Mouse (Mus musculus) kidney, postnatal 25 days (tissue): ENCODE measurements at regions not wholly inside any gene's neighbourhood (a gene's known extent, or its start where the extent isn't known, plus 50 kb on each side); places are given as distances from the start of the nearest gene placed in this dataset.

Source experiments
- DNase-seq, 2 experiments: peaks; one replicate each; pipeline ENCODE4 v3.0.0; 2021; ENCODE audit warnings: mixed read lengths in 2 of 2

- DNase-seq, result no peak
Observed at GRCm38 (mm10) chr6:51754239-51754681, 230.6 kb downstream of the Snx10 start.

GRCm38 (mm10) chr6:51757131-51757530 lies 233.4 kb downstream of the Snx10 start:
- DNase-seq, result no peak

- no peak for DNase-seq
Observed at GRCm38 (mm10) chr6:51757746-51758145, 234.0 kb downstream of the Snx10 start.

DNA sequence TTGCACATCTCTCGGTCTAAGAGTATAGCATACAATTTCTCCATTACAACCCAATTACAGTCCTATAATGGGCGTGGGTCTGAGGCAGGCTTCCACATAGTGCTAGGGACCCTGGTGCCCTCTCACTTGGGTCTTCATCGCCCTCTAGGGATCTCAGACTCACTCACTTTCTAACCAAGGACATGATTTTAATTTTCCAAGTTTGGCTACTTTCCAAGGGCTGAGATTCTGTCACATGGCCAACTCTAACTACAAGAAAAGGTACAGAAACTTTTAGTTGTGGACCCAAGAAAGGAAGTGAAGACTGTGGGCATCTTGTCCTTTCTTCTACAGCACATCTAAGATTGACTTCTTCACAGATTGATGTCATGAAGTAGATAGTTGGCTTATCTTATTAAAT lies 235.1 kb downstream of the Snx10 start:
- DNase-seq, result no peak

DNA sequence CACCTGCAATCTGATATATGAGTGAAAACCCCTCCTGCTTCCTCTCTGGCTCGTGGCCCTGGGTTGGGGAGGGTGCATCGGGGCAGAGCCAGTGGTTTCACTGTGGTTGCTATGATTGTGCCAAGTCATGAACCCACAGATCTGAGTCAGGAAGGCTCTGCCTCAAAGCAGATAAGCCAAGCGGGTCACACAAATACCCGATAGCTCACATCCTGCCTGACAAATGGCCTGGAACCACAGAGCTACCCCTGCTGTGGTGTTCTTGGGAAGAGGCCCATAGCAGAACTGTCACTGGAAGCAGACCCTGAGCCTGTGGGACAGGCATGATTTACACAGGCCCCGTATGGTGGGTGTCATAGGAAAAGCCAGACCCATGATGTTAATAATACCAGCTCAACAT lies 236.7 kb downstream of the Snx10 start:
- peak in 1 of 2 experiments; percentile 53 for DNase-seq

DNA sequence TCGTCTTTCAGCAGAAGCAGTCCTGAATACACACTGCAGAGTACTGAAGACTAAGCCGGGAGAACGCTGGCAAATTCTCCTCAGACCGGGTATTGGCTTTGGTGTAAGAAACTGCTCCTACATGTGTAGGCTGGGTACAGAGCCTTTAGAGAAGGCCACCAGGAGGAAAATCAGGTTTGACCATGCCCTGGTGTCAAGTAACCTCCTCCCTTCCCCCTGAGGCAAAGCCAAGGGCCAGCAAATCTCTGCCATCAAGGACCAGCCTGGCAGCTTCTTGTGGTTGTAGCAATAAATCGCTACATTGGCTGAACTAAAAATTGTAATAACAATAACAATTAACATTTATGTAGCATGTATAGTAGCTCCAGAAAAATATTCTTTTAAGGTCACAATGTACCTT lies 237.8 kb downstream of the Snx10 start:
- DNase-seq, result peak in 1 of 2 experiments; percentile 44

DNA sequence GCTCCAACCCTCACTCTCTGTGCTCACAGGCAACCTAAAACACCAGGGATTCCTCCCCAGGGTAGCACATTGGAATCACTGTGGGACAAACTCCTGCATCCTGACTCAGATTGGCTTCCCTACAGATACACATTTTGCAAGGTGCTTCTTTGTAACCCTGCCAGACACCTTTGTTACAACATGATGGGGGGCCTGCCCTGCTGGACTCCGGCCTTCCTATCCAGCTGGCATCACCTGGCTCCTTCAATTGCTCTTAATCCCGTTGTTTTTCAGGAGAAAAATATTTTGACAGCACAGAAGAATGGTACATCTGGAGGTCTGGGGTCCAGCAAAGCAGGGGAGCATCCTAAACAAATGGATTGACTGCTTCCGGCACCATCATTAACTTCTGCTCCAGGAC lies 242.8 kb downstream of the Snx10 start:
- DNase-seq, result no peak

DNA sequence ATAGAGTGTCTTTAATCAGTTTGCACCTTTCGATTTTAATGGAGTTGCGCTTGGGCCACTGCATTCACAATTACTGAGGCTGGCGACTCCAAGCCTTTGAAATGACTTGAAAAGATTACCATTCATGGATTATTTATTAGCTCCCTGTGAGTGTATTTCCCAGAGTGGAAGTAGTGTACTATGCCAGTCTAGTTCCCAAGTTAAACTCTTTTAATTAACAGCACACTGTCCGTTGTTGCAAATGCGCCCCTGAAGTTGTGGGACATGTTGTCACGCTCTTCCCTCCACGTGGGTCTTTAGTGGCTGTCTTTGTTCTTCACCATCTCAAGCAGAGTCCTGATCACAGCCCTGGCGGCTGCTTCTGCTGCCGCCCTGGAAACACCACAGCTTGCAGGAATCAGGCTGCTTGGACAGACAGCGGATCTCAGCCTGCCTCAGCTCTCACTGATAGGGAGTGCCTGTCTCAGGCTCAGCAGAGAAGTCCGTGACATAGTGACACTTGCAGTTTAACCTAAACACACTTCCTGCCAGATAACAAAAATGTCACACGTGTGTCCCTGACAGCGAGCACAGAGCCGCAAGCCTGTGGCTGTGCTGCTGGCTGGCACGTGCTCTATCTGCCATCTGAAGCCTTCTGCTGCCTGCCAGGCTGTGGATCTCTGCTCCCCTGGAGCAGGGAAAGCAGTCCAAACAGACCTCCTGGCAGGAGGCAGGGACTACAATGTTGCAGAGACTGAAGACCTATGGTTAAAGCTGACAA lies 244.1 kb downstream of the Snx10 start:
- DNase-seq, result peak; percentile 13 to 54

- no peak for DNase-seq
Observed at GRCm38 (mm10) chr6:51771001-51771400, 241.3 kb downstream of the Skap2 start.

DNA sequence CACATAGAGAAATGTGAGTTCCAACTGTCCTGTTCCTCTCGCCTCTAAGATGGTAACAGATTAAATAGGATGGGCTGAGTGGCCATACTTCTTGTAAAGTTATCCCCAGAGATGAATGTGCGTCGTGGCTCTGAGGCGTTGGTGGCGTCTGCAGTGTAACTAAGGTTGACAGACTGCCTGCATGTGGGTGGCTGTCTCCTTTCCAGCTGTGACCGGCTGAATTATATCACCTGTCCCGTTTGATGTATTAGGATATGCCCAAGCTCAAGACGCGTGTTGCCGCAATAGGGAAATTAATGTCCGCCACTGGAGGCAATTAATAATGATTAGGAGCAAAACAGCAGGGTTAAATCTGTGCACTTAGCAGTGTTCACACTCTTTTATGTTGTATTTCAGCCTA lies 240.9 kb downstream of the Skap2 start:
- DNase-seq, result no peak

GRCm38 (mm10) chr6:51774771-51775170 lies 237.6 kb downstream of the Skap2 start:
- DNase-seq, result peak in 1 of 2 experiments; percentile 8

- DNase-seq, result no peak
Observed at GRCm38 (mm10) chr6:51785615-51786014, 226.7 kb downstream of the Skap2 start.

- peak; percentile 11 to 42 for DNase-seq
Observed at GRCm38 (mm10) chr6:51786836-51787235, 225.5 kb downstream of the Skap2 start.

- DNase-seq, result no peak
Observed at GRCm38 (mm10) chr6:51788156-51788555, 224.2 kb downstream of the Skap2 start.

GRCm38 (mm10) chr6:51790293-51790692 lies 222.1 kb downstream of the Skap2 start:
- DNase-seq, result no peak

GRCm38 (mm10) chr6:51790693-51791092 lies 221.7 kb downstream of the Skap2 start:
- DNase-seq, result no peak

DNA sequence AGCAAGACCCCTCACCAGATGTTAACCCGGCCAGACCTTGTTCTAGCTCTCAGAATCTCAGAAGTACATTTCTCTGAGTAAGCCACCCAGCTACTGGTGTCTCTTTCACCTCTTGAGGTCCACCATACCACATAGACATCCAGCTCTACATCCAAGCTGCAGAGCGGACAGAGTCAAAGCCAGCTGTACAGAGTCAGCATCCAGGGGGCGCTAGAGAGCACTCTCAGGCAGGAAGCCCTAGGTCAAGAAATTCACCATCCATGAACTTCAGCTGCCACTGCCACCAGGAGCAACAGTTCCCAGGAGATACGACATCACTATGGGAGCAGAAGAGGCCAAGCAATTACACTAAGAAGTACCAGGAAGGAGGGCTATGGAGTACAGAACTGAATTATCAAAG lies 217.0 kb downstream of the Skap2 start:
- peak; percentile 58 to 79 for DNase-seq

DNA sequence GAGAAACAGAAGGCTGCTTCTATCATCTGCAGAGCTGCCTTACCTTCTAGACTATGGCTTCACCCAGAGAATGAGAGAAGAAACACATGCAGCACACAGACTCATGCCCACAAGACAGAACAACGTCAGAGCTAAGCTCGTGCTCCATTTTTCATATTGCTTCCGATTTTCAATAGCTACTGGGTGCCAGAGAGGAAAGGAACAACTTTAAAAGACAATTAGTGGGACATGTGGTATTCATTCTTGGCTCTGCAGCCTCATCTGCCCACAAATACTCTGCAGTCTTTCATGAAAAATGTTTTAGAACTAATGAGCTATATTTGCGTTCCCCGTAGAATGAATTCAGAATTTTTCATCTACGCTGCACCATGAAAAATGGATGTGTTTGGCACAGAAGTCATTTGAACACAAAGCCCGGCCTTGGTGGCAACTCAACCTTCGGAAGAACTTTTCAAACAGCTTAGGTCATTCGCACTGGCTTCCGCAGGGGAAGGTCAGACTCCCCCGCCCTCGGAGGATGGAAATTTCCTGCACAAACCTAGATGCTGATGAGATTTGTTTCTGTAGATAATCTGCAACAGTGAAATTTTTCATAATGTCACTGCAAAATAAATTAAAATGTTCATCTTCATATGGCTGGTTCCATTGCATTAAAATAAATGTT lies 213.6 kb downstream of the Skap2 start:
- no peak for DNase-seq

GRCm38 (mm10) chr6:51805656-51806055 lies 206.7 kb downstream of the Skap2 start:
- peak; percentile 47 to 63 for DNase-seq
